Mouse (Mus musculus) liver, postnatal 0 days (tissue): ENCODE results near the gene Slc3a2.

Experiments used
- CTCF ChIP-seq: sonication (generic); IDR thresholded peaks from 2 replicates; pipeline ENCODE4 v1.5.1; 2016; ENCODE audit warnings: antibody characterized with exemption, low read depth
- EP300 ChIP-seq: IDR thresholded peaks from 2 replicates; pipeline ENCODE4 v1.6.1; 2016; ENCODE audit warnings: antibody characterized with exemption, low read depth, mild to moderate bottlenecking

GRCm38 (mm10) chr19:8724392-8724791 lies 1.2 kb upstream of the Slc3a2 start:
- TF ChIP-seq CTCF, result no peak
- TF ChIP-seq EP300, result no peak
